Mouse (Mus musculus) adrenal gland, postnatal 25 days (tissue): ENCODE measurements at regions not wholly inside any gene's neighbourhood (a gene's known extent, or its start where the extent isn't known, plus 50 kb on each side); places are given as distances from the start of the nearest gene placed in this dataset.
"Not testable (repeated sequence)": the region's sequence is repeated elsewhere in the genome, so short reads cannot be mapped to it uniquely, and the experiment has no call there.

ENCODE experiments used
- DNase-seq: peaks from one replicate; pipeline ENCODE4 v3.0.0; 2021; ENCODE audit warnings: mixed read lengths

- DNase-seq = no peak
These were observed 58.7 kb upstream of the Olig3 start for GRCm38 (mm10) chr10:19297669-19298068.

GRCm38 (mm10) chr10:19295388-19296013 is 60.8 kb upstream of the Olig3 start:
- no peak for DNase-seq

GRCm38 (mm10) chr10:19291474-19291873 is 64.9 kb upstream of the Olig3 start:
- DNase-seq = no peak

- DNase-seq = not testable (repeated sequence)
These were observed 65.3 kb upstream of the Olig3 start for GRCm38 (mm10) chr10:19291039-19291438.

- DNase-seq = no peak
These were observed 74.2 kb upstream of the Olig3 start for GRCm38 (mm10) chr10:19282166-19282565.

GRCm38 (mm10) chr10:19281021-19281420 is 75.3 kb upstream of the Olig3 start:
- no peak for DNase-seq

- DNase-seq = no peak
These were observed 78.0 kb upstream of the Olig3 start for GRCm38 (mm10) chr10:19278189-19278842.

GRCm38 (mm10) chr10:19277103-19277827 is 79.1 kb upstream of the Olig3 start:
- DNase-seq = no peak

- no peak for DNase-seq
These were observed 81.3 kb upstream of the Olig3 start for GRCm38 (mm10) chr10:19274985-19275384.

GRCm38 (mm10) chr10:19269418-19269817 is 86.9 kb upstream of the Olig3 start:
- no peak for DNase-seq

- DNase-seq = no peak
These were observed 88.3 kb upstream of the Olig3 start for GRCm38 (mm10) chr10:19268051-19268450.

- DNase-seq = peak; percentile 16
These were observed 116.1 kb upstream of the Olig3 start for GRCm38 (mm10) chr10:19240102-19240759.

GRCm38 (mm10) chr10:19216240-19216639 is 140.1 kb upstream of the Olig3 start:
- DNase-seq = no peak

- no peak for DNase-seq
These were observed 146.6 kb upstream of the Olig3 start for GRCm38 (mm10) chr10:19209751-19210150.

GRCm38 (mm10) chr10:19208101-19208722 is 148.1 kb upstream of the Olig3 start:
- DNase-seq = no peak

- DNase-seq = no peak
These were observed 148.8 kb upstream of the Olig3 start for GRCm38 (mm10) chr10:19207505-19207904.

- no peak for DNase-seq
These were observed 156.0 kb upstream of the Olig3 start for GRCm38 (mm10) chr10:19200311-19200710.

- DNase-seq = no peak
These were observed 160.7 kb upstream of the Olig3 start for GRCm38 (mm10) chr10:19195676-19196075.

GRCm38 (mm10) chr10:19194646-19195045 is 161.7 kb upstream of the Olig3 start:
- no peak for DNase-seq

- DNase-seq = no peak
These were observed 163.2 kb upstream of the Olig3 start for GRCm38 (mm10) chr10:19192971-19193758.

- DNase-seq = no peak
These were observed 164.1 kb upstream of the Olig3 start for GRCm38 (mm10) chr10:19192221-19192620.
